Mouse (Mus musculus) limb, embryonic 12.5 days (tissue): ENCODE measurements around the gene Eml6. TPM values are rescaled to one million over a fixed set of nuclear protein-coding genes. Genes with fewer than 3 reads are reported as not detected.

ENCODE experiments used
- ATAC-seq: fragments of 200-750 bp; cut with Nextera tagmentation; 2 replicates; pipeline ENCODE4 v1.8.0; 2017; ENCODE audit warnings: low read depth, moderate TSS enrichment; ENCODE audit not compliant: insufficient number of reproducible peaks, insufficient read depth, low FRiP score, low TSS enrichment
- H3K27ac ChIP-seq: fragments of 300-500 bp; sonication (generic); 2 replicates; pipeline ENCODE4 v1.5.1; 2016; ENCODE audit warnings: mild to moderate bottlenecking, moderate library complexity
- H3K27me3 ChIP-seq: fragments of 300-500 bp; sonication (generic); 2 replicates; pipeline ENCODE4 v1.6.1; 2016; ENCODE audit warnings: mild to moderate bottlenecking, moderate library complexity
- H3K36me3 ChIP-seq: fragments of 300-500 bp; sonication (generic); 2 replicates; pipeline ENCODE4 v1.6.1; 2016; ENCODE audit warnings: mild to moderate bottlenecking, moderate library complexity
- H3K4me1 ChIP-seq: fragments of 300-500 bp; sonication (generic); replicated peaks from 2 replicates; pipeline ENCODE4 v1.6.1; 2016
- H3K4me2 ChIP-seq: fragments of 300-500 bp; sonication (generic); 2 replicates; pipeline ENCODE4 v1.6.1; 2016; ENCODE audit warnings: mild to moderate bottlenecking, moderate library complexity
- H3K4me3 ChIP-seq: fragments of 300-500 bp; sonication (generic); replicated peaks from 2 replicates; pipeline ENCODE4 v1.5.1; 2016; ENCODE audit warnings: mild to moderate bottlenecking
- H3K9ac ChIP-seq: fragments of 300-500 bp; sonication (generic); replicated peaks from 2 replicates; pipeline ENCODE4 v1.6.1; 2016; ENCODE audit warnings: mild to moderate bottlenecking, moderate library complexity
- H3K9me3 ChIP-seq: fragments of 300-500 bp; sonication (generic); 2 replicates; pipeline ENCODE4 v1.6.1; 2016; ENCODE audit warnings: mild to moderate bottlenecking, moderate library complexity
- WGBS: fragments of 180-500 bp; shearing (Covaris S2); methylation state at CpG from one replicate; pipeline ENCODE4 v1.1.7; 2016; 5-methylcytosine and 5-hydroxymethylcytosine counted together
- polyA plus RNA-seq: library from polyadenylated mRNA; unstranded; fragments of >200 nt; fragmentation: Nextera tagmentation; extraction: Ambion mirVana; gene quantifications from 2 replicates; pipeline ENCODE4 v1.2.1, GENCODE M21; 2016

Eml6 gene
- polyA plus RNA-seq, 1 experiment from 2014 or later = 1.4 TPM

- Histone ChIP-seq H3K4me3 (no peak overlapping the region), H3K36me3 (peaks cover 47% of the 10 kb centered on the region), H3K4me2 (no peak overlapping the region), H3K9ac (no peak overlapping the region), H3K27ac (no peak overlapping the region), H3K9me3 (no peaks in the 10 kb centered on the region), H3K4me1 (no peaks in the 10 kb centered on the region), H3K27me3 (no peaks in the 10 kb centered on the region)
- ATAC-seq = no peak
- WGBS = 80% methylated on average over 1 of the region's 1 CpGs
Measured at GRCm38 (mm10) chr11:29747881-29748280, 278.0 kb downstream of the Eml6 start.

DNA sequence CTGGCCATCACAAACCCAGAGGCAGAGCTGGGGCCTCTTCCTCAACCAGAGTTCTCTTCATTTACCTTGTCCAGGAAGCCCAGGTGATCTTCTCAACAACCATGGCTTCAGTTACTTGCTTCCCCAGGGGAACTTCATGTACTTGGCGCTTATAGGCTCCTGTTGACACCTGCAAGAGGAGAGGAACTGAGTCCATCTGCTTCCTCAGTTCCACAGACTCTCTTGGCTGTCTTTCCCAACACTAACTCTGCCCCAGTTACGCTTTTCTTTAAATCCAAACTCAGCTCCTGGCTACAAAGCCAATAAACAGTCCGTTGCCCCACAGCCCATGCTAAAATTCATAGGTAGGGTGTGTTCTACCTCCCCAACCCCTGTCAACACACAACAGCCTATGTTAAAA, 278.5 kb downstream of the Eml6 start:
- no peak for ATAC-seq
- H3K36me3 ChIP-seq = peaks cover 52% of the 10 kb centered on the region
- H3K4me3 ChIP-seq = no peak overlapping the region

GRCm38 (mm10) chr11:29746203-29746602, 279.6 kb downstream of the Eml6 start:
- Histone ChIP-seq H3K9ac (no peak overlapping the region), H3K4me2 (no peak overlapping the region), H3K9me3 (no peaks in the 10 kb centered on the region), H3K27me3 (no peaks in the 10 kb centered on the region), H3K36me3 (peaks cover 61% of the 10 kb centered on the region), H3K4me3 (no peak overlapping the region), H3K4me1 (no peaks in the 10 kb centered on the region), H3K27ac (no peak overlapping the region)
- WGBS = 87% methylated on average over 9 of the region's 9 CpGs
- no peak for ATAC-seq

More for the DNA sequence above, 278.5 kb downstream of the Eml6 start:
- WGBS = 88% methylated on average over 3 of the region's 3 CpGs
- Histone ChIP-seq H3K9ac (no peak overlapping the region), H3K9me3 (no peaks in the 10 kb centered on the region), H3K4me1 (no peaks in the 10 kb centered on the region), H3K27me3 (no peaks in the 10 kb centered on the region), H3K27ac (no peak overlapping the region), H3K4me2 (no peak overlapping the region)

- H3K9ac ChIP-seq = no peak overlapping the region
- 86% methylated on average over 2 of the region's 2 CpGs for WGBS
- no peaks in the 10 kb centered on the region for H3K27me3 ChIP-seq
- no peaks in the 10 kb centered on the region for H3K9me3 ChIP-seq
- H3K4me3 ChIP-seq = no peak overlapping the region
- H3K36me3 ChIP-seq = peaks cover 61% of the 10 kb centered on the region
- no peak overlapping the region for H3K27ac ChIP-seq
- no peaks in the 10 kb centered on the region for H3K4me1 ChIP-seq
- ATAC-seq = no peak
- H3K4me2 ChIP-seq = no peak overlapping the region
Measured at GRCm38 (mm10) chr11:29745513-29745912, 280.3 kb downstream of the Eml6 start.

DNA sequence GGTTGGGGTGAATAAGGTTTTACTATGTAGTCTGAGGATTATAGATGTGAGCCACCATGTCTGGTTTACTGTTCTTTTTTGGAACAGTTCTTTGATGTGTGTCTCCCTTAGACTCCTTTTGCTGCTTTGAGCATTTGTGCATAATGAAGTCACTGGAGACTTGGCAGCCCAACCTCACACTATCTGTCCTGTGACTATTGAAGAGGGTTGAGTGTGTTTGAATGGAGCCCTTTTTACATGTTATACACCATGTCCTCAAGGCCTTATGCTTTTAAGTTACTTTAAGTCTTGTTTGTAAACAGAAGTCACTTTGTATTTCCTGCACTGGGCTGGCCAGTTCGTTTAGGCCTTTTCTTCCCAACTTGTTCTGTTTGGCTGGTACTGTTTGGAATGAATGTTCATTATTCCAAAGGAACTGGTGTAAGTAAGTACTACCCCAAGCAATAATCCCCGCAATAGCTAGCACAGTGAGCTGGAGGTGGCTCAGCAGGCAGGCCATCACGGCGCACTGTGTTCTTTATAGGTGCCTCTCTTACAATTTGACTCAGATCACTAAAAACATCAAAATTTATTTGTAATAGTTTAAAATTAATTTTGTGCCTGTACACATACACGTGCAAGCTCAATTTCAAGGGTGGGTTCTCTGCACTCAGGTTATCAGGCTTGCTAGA, 280.9 kb downstream of the Eml6 start:
- H3K9me3 ChIP-seq = no peaks in the 10 kb centered on the region
- WGBS = 88% methylated on average over 5 of the region's 5 CpGs
- H3K4me2 ChIP-seq = no peak overlapping the region
- H3K4me1 ChIP-seq = no peaks in the 10 kb centered on the region
- no peak overlapping the region for H3K9ac ChIP-seq
- peaks cover 61% of the 10 kb centered on the region for H3K36me3 ChIP-seq
- no peak overlapping the region for H3K4me3 ChIP-seq
- ATAC-seq = no peak
- no peaks in the 10 kb centered on the region for H3K27me3 ChIP-seq
- no peak overlapping the region for H3K27ac ChIP-seq

DNA sequence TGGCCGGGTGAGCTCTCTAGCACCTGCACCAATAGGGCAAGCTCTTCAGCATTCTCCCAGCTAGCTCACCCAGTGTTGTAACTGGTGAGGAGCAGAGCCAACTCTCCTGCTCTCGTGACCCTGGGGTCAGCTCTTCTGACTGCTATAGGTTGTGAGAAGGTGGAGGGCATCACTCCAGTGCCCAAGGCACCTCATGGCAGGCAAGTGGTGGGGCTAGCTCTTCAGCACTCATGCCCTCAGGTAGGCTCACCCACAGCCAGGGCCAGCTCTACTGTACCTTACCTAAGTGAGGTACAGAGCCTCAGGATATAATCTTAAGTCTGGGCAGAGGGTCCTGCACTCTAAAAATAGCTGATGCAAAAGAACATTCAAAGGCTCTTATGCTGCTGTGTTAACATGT, 286.1 kb downstream of the Eml6 start:
- H3K9ac ChIP-seq = no peak overlapping the region
- H3K4me1 ChIP-seq = no peaks in the 10 kb centered on the region
- no peaks in the 10 kb centered on the region for H3K27me3 ChIP-seq
- no peak overlapping the region for H3K27ac ChIP-seq
- WGBS = 86% methylated on average over 2 of the region's 2 CpGs
- H3K4me2 ChIP-seq = no peak overlapping the region
- H3K9me3 ChIP-seq = no peaks in the 10 kb centered on the region
- peaks cover 48% of the 10 kb centered on the region for H3K36me3 ChIP-seq
- H3K4me3 ChIP-seq = no peak overlapping the region
- ATAC-seq = no peak

GRCm38 (mm10) chr11:29727901-29728300, 297.9 kb downstream of the Eml6 start:
- Histone ChIP-seq H3K9me3 (no peaks in the 10 kb centered on the region), H3K36me3 (no peaks in the 10 kb centered on the region), H3K4me2 (no peak overlapping the region), H3K27ac (no peak overlapping the region), H3K4me3 (no peak overlapping the region), H3K27me3 (no peaks in the 10 kb centered on the region), H3K4me1 (peaks cover 9% of the 10 kb centered on the region; the same call in 1 of the 2 replicates), H3K9ac (no peak overlapping the region)
- WGBS = 88% methylated on average over 1 of the region's 1 CpGs
- no peak for ATAC-seq

DNA sequence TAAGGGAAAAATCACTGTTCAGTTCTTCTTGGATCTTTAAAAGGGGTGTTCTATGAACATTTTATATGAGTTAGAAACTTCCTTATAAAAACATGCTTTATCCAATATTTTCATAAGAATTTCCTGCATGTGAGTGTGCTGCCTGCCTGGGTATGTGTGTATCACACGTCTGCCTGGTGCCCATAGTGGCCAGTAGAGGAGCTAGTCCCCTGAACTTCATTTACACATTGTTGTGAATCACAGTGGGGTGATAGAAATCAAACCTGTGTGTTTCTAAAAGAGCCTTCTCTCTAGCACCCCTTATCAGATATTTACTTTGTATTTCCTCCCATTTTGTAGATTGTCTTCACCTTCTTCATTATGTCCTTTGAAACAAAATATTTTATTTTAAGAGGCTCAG, 300.2 kb downstream of the Eml6 start:
- Histone ChIP-seq H3K27ac (no peak overlapping the region), H3K4me3 (no peak overlapping the region), H3K9ac (no peak overlapping the region), H3K4me2 (no peak overlapping the region), H3K27me3 (no peaks in the 10 kb centered on the region), H3K4me1 (no peaks in the 10 kb centered on the region), H3K9me3 (no peaks in the 10 kb centered on the region), H3K36me3 (no peaks in the 10 kb centered on the region)
- ATAC-seq = no peak
- 62% methylated on average over 1 of the region's 1 CpGs for WGBS

DNA sequence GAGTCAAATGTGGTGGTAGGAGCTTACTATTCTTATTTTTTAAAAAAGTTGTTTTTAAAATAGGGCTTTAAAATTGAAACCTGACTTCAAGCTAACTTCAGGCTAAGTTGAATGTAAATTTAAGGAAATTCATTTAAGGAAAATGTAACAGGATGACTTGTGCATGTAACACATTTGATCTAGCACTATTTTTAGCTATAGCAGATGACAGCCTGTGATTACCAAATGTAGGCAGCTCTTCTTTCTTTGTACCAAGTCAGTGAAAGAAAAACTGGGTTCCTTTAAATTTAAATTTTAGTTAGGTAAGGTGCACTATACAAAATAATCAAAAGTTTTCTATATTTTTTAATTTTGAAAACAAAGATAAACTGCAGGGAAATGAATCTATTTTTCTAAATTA, 300.7 kb downstream of the Eml6 start:
- no peaks in the 10 kb centered on the region for H3K9me3 ChIP-seq
- H3K27me3 ChIP-seq = no peaks in the 10 kb centered on the region
- H3K9ac ChIP-seq = no peak overlapping the region
- H3K4me1 ChIP-seq = no peaks in the 10 kb centered on the region
- H3K4me2 ChIP-seq = no peak overlapping the region
- H3K36me3 ChIP-seq = no peaks in the 10 kb centered on the region
- H3K4me3 ChIP-seq = no peak overlapping the region
- no peak for ATAC-seq
- no peak overlapping the region for H3K27ac ChIP-seq

GRCm38 (mm10) chr11:29724213-29724612, 301.6 kb downstream of the Eml6 start:
- no peak for ATAC-seq
- H3K4me2 ChIP-seq = no peak overlapping the region
- no peaks in the 10 kb centered on the region for H3K36me3 ChIP-seq
- H3K27me3 ChIP-seq = no peaks in the 10 kb centered on the region
- WGBS = 96% methylated on average over 2 of the region's 2 CpGs
- H3K9ac ChIP-seq = no peak overlapping the region
- H3K4me1 ChIP-seq = no peaks in the 10 kb centered on the region
- no peak overlapping the region for H3K27ac ChIP-seq
- H3K9me3 ChIP-seq = no peaks in the 10 kb centered on the region
- no peak overlapping the region for H3K4me3 ChIP-seq

GRCm38 (mm10) chr11:29719597-29719996, 306.2 kb downstream of the Eml6 start:
- Histone ChIP-seq H3K9ac (no peak overlapping the region), H3K4me3 (no peak overlapping the region), H3K4me1 (peaks cover 7% of the 10 kb centered on the region), H3K9me3 (no peaks in the 10 kb centered on the region), H3K27ac (no peak overlapping the region), H3K36me3 (no peaks in the 10 kb centered on the region), H3K27me3 (no peaks in the 10 kb centered on the region), H3K4me2 (no peak overlapping the region)
- no peak for ATAC-seq
- 73% methylated on average over 1 of the region's 1 CpGs for WGBS

DNA sequence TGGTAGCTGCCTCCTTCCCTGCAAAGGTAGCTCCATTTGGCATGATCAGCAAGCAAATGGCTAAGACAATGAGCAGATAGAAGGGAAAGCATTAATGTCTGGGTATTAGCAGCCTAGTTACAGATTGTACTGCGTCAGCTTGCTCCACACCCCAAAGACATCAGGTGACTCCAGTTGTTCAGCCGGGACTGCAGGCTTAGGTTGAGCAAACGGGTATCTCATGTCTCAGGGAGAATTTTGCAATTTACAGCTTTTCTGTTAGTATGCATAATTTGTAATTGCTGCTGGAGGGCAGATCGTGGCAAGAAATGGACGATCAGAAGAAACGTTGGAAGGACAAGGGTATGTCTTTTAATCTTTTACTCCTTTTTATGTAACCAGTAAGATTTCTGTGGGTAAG, 307.3 kb downstream of the Eml6 start:
- no peaks in the 10 kb centered on the region for H3K27me3 ChIP-seq
- peak overlapping the region; percentile 37; the same call in 1 of the 2 replicates for H3K27ac ChIP-seq
- WGBS = 63% methylated on average over 6 of the region's 6 CpGs
- H3K36me3 ChIP-seq = peaks cover 5% of the 10 kb centered on the region; the same call in 1 of the 2 replicates
- H3K4me3 ChIP-seq = no peak overlapping the region
- no peak for ATAC-seq
- no peaks in the 10 kb centered on the region for H3K9me3 ChIP-seq
- no peak overlapping the region for H3K9ac ChIP-seq
- peaks cover 7% of the 10 kb centered on the region for H3K4me1 ChIP-seq
- H3K4me2 ChIP-seq = no peak overlapping the region
